Mouse (Mus musculus) kidney, adult 8-10 months (tissue): Measurements from ENCODE around the gene Zfp872.

Experiments
- DNase-seq, 2 experiments: peaks; one replicate each; pipeline ENCODE4 v3.0.0; 2022

Zfp872 gene

GRCm38 (mm10) chr9:22188025-22188611 is at the start of gene Zfp872:
Gene Zfp872, plus strand, starts transcription at chr9:22188090.
- peak; percentile 11 to 25 for DNase-seq

- DNase-seq: peak in 1 of 2 experiments; percentile 48
Measured at GRCm38 (mm10) chr9:22138480-22138879, 49.4 kb upstream of the Zfp872 start.

GRCm38 (mm10) chr9:22139746-22140145 is 48.1 kb upstream of the Zfp872 start:
- DNase-seq: no peak

GRCm38 (mm10) chr9:22143108-22144037 is 44.5 kb upstream of the Zfp872 start:
- DNase-seq: peak; percentile 70 to 89

GRCm38 (mm10) chr9:22144304-22144965 is 43.5 kb upstream of the Zfp872 start:
- no peak for DNase-seq

GRCm38 (mm10) chr9:22149426-22150248 is 38.3 kb upstream of the Zfp872 start:
- DNase-seq: peak; percentile 70 to 76

- peak in 1 of 2 experiments; percentile 67 for DNase-seq
Measured at GRCm38 (mm10) chr9:22150249-22150693, 37.6 kb upstream of the Zfp872 start.

GRCm38 (mm10) chr9:22150946-22151345 is 36.9 kb upstream of the Zfp872 start:
- no peak for DNase-seq

- no peak for DNase-seq
Measured at GRCm38 (mm10) chr9:22153810-22154209, 34.1 kb upstream of the Zfp872 start.

GRCm38 (mm10) chr9:22155614-22156013 is 32.3 kb upstream of the Zfp872 start:
- DNase-seq: peak; percentile 51 to 67

GRCm38 (mm10) chr9:22156497-22157245 is 31.2 kb upstream of the Zfp872 start, which contains the start of gene Pigyl:
Gene Pigyl, plus strand, starts transcription at chr9:22156846.
- DNase-seq: peak; percentile 99

GRCm38 (mm10) chr9:22157516-22158265 is 30.2 kb upstream of the Zfp872 start:
- DNase-seq: no peak

- DNase-seq: no peak
Measured at GRCm38 (mm10) chr9:22161299-22161698, 26.6 kb upstream of the Zfp872 start.

- no peak for DNase-seq
Measured at GRCm38 (mm10) chr9:22162305-22162704, 25.6 kb upstream of the Zfp872 start.

- no peak for DNase-seq
Measured at GRCm38 (mm10) chr9:22162912-22163311, 25.0 kb upstream of the Zfp872 start.

- no peak for DNase-seq
Measured at GRCm38 (mm10) chr9:22164711-22165668, 22.9 kb upstream of the Zfp872 start.

GRCm38 (mm10) chr9:22165964-22166363 is 21.9 kb upstream of the Zfp872 start:
- no peak for DNase-seq

- no peak for DNase-seq
Measured at GRCm38 (mm10) chr9:22166686-22167085, 21.2 kb upstream of the Zfp872 start.

- no peak for DNase-seq
Measured at GRCm38 (mm10) chr9:22167751-22168150, 20.1 kb upstream of the Zfp872 start.

- no peak for DNase-seq
Measured at GRCm38 (mm10) chr9:22169327-22169726, 18.6 kb upstream of the Zfp872 start.
